Mouse (Mus musculus) spleen, adult 2 months (tissue): ENCODE results near the gene Fut4. TPM values are rescaled to one million over a fixed set of nuclear protein-coding genes. Genes with fewer than 3 reads are reported as not detected.

Experiments used
- DNase-seq, 2 experiments: peaks; one replicate each; pipeline versions ENCODE4 v3.0.0 to v3.0.0-alpha.2; 2012 to 2021; ENCODE audit warnings: low spot score in 2 of 2, low read depth in 1 of 2
- H3K27ac ChIP-seq: fragments of 200-500 bp; 2 replicates; pipeline ENCODE4 v1.5.1; 2012; ENCODE audit warnings: low read length, inconsistent platforms; ENCODE audit not compliant: insufficient read depth
- H3K27me3 ChIP-seq: fragments of 200-500 bp; 2 replicates; pipeline ENCODE4 v1.6.1; 2012; ENCODE audit warnings: mild to moderate bottlenecking, moderate library complexity, low read length, inconsistent platforms; ENCODE audit not compliant: control insufficient read depth, insufficient read depth
- H3K36me3 ChIP-seq: fragments of 200-500 bp; 2 replicates; pipeline ENCODE4 v1.6.1; 2012; ENCODE audit warnings: mild to moderate bottlenecking, low read length, inconsistent platforms; ENCODE audit not compliant: control insufficient read depth, insufficient read depth
- H3K4me1 ChIP-seq: fragments of 200-500 bp; 2 replicates; pipeline ENCODE4 v1.6.1; 2011; ENCODE audit warnings: inconsistent platforms; ENCODE audit not compliant: control insufficient read depth, insufficient read depth, insufficient read length
- H3K4me3 ChIP-seq: fragments of 200-500 bp; 2 replicates; pipeline ENCODE4 v1.5.1; 2011; ENCODE audit warnings: mild to moderate bottlenecking, inconsistent platforms; ENCODE audit not compliant: insufficient read depth, insufficient read length; ENCODE audit errors: extremely low read depth
- CTCF ChIP-seq: fragments of 200-500 bp; IDR thresholded peaks from 2 replicates; pipeline ENCODE4 v1.5.1; 2011; ENCODE audit warnings: mild to moderate bottlenecking, inconsistent platforms; ENCODE audit not compliant: insufficient read depth, insufficient read length, insufficient replicate concordance; ENCODE audit errors: extremely low read depth
- POLR2A ChIP-seq: fragments of 200-500 bp; IDR thresholded peaks from 2 replicates; pipeline ENCODE4 v1.6.1; 2011; ENCODE audit warnings: low read depth, low read length, inconsistent platforms
- WGBS: fragments of 180-500 bp; shearing (Covaris S2); methylation state at CpG from one replicate; pipeline ENCODE4 v1.1.7; 2018; 5-methylcytosine and 5-hydroxymethylcytosine counted together
- polyA plus RNA-seq: library from polyadenylated mRNA; depleted of rRNA; stranded (reverse); fragments of >200 nt; gene quantifications from 2 replicates; pipeline ENCODE4 v1.2.3, GENCODE M21; 2012; rRNA removed

Fut4 gene
- 4.3 and 6.0 TPM in 2 replicates for polyA plus RNA-seq

- Histone ChIP-seq H3K4me3 (peak within 1 kb of the TSS; percentile 60), H3K36me3 (no peaks in the 10 kb centered on the region), H3K4me1 (peaks cover 15% of the 10 kb centered on the region), H3K27me3 (peaks cover 3% of the 10 kb centered on the region), H3K27ac (peak within 1 kb of the TSS; percentile 57; the same call in 1 of the 2 replicates)
- under 1% methylated on average over 27 of the region's 28 CpGs for WGBS
- no peak for TF ChIP-seq CTCF
- no peak for TF ChIP-seq POLR2A
- peak in 1 of 2 experiments; percentile 18 for DNase-seq
These were observed at the start of gene Fut4 for GRCm38 (mm10) chr9:14752001-14752522. Fut4 (minus strand) TSS chr9:14752393.

DNA sequence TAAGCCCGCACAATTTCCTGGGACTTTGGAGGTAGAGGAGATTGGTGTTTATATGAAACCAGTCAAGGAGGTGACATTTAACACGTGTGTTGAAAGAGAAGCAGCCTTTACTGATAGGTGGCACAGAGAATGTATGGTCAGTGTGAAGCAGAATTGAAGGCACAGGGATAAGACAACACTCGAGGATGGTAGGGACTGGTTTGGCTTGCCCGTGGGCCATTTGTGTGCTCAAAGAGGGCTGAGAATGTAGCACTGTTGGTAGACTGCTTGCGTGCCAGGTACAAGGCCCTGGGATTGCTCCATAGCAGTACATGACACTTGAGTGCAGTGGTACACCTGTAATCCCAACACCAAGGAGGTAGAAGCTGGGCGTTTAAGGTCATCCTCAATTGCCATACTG is 35.2 kb upstream of the Fut4 start:
- WGBS = 93% methylated on average over 6 of the region's 6 CpGs
- no peak for DNase-seq
- no peak for TF ChIP-seq POLR2A
- no peak for TF ChIP-seq CTCF
- no peaks in the 10 kb centered on the region for H3K4me1 ChIP-seq
- peaks cover 20% of the 10 kb centered on the region for H3K36me3 ChIP-seq
- H3K4me3 ChIP-seq = no peak overlapping the region
- no peak overlapping the region for H3K27ac ChIP-seq
- no peaks in the 10 kb centered on the region for H3K27me3 ChIP-seq

DNA sequence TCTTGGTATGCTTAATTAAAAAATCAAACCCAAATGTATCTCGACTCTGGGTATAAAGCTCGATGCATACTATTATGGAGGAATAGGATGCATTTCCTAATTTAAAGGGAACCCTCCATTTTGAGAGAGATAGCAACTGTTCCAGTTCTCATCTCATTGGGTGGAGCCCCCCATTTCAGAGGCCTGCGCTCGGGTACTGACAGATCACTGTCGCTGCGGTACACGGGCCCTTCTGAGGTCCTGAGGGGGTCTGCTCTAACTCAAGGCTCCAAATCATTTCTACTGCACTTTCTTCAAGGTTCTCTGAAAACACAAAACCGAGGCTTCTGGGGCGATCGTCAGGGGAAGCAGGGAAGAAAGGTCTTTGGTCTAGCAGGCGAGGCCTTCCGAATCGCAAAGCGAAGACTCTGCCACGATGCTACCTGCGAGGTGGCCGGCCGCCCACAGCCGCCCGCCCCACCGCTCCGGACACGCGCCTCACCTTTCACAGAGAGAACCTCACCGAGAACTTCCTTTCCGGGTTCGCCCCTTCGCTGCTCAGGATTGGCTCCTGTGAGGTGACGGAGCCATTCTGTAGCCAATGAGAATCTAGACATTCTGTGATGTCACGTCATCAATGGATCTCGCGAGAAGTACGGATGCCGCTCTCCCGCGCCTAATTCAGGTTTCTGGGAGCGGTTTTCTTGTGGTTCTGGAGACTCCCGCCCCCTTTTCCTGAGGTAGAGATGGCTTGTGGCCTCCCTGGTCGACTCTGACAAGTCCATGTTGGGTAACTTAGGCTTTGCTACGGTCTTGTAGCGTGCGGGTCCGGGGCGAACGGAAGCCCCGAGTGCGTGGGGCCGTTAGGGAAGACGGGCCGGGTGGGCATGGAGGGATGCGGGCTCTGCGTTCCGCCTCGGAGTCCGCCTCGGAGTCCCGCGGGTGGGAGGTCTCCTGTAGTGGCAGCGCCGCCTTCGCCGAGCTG is 32.1 kb upstream of the Fut4 start, which contains the start of the genes Mre11a and Ankrd49:
TSS of gene Mre11a (plus strand) at position 616 of the 964 bp plus-strand sequence.
TSS of gene Ankrd49 (minus strand) at position 818 of the 964 bp plus-strand sequence.
- Histone ChIP-seq H3K27me3 (no peaks in the 10 kb centered on the region), H3K4me3 (peak within 1 kb of the TSS; percentile 95), H3K36me3 (peaks cover 21% of the 10 kb centered on the region), H3K4me1 (no peaks in the 10 kb centered on the region), H3K27ac (peak within 1 kb of the TSS; percentile 97)
- TF ChIP-seq POLR2A = peak; percentile 72
- no peak for TF ChIP-seq CTCF
- WGBS = under 1% methylated on average over 62 of the region's 62 CpGs
- peak; percentile 87 to 93 for DNase-seq

- TF ChIP-seq CTCF (no peak), POLR2A (no peak)
- WGBS = 90% methylated on average over 13 of the region's 13 CpGs
- Histone ChIP-seq H3K36me3 (peaks cover 9% of the 10 kb centered on the region), H3K27ac (no peak overlapping the region), H3K4me1 (no peaks in the 10 kb centered on the region), H3K27me3 (no peaks in the 10 kb centered on the region), H3K4me3 (no peak overlapping the region)
- no peak for DNase-seq
These were observed 26.1 kb upstream of the Fut4 start for GRCm38 (mm10) chr9:14778341-14778740.

GRCm38 (mm10) chr9:14773813-14774212 is 21.6 kb upstream of the Fut4 start:
- Histone ChIP-seq H3K36me3 (no peaks in the 10 kb centered on the region), H3K4me1 (no peaks in the 10 kb centered on the region), H3K4me3 (no peak overlapping the region), H3K27me3 (0 out of 2 replicates have a peak, but pooled peaks cover 2% of the 10 kb centered on the region), H3K27ac (no peak overlapping the region)
- DNase-seq = no peak
- TF ChIP-seq POLR2A = no peak
- TF ChIP-seq CTCF = no peak
- WGBS = 34% methylated on average over 2 of the region's 2 CpGs

- no peaks in the 10 kb centered on the region for H3K36me3 ChIP-seq
- no peak overlapping the region for H3K27ac ChIP-seq
- WGBS = 87% methylated on average over 2 of the region's 2 CpGs
- no peak for DNase-seq
- no peak for TF ChIP-seq POLR2A
- no peaks in the 10 kb centered on the region for H3K4me1 ChIP-seq
- no peak overlapping the region for H3K4me3 ChIP-seq
- H3K27me3 ChIP-seq = 0 out of 2 replicates have a peak, but pooled peaks cover 2% of the 10 kb centered on the region
These were observed 19.9 kb upstream of the Fut4 start for GRCm38 (mm10) chr9:14772074-14772473.
